Comparison of ENCODE assay signal across 17 mouse cellular contexts in genomic region chr11:119432706-119433105, GRCm38 (mm10). TPM values are rescaled to one million over a fixed set of nuclear protein-coding genes. Genes with fewer than 3 reads are reported as not detected.
DNase-seq lines count a peak whose midpoint lies in the region; ATAC-seq and TF ChIP-seq lines count a peak whose summit lies in the region.
"Had no signal": no experiment of that assay in that cellular context is flagged by ENCODE, and none has a peak within 500 bp of the region (broad histone marks: within the 10 kb centered on the region; RNA-seq: fewer than 3 reads in every experiment).

No protein-coding gene starts in this region.

- peak; percentile 15 to 64 for DNase-seq in layer of hippocampus, adult 18-20 months (ENCODE audit: low spot score in 2 of 2)
- no peak for DNase-seq in layer of hippocampus, adult 9-10 months (ENCODE audit: low spot score)
- DNase-seq in cerebellum, adult 11-12 months, result peak; percentile 46
- no peak for DNase-seq in liver, postnatal 0 days
- no peak for DNase-seq in frontal cortex, adult 2 months (ENCODE audit: extremely low spot score in 1 of 2, low spot score in 1 of 2)
- DNase-seq in thymus, postnatal 10 days (ENCODE audit: low spot score in 2 of 2), result no peak
- DNase-seq in midbrain, embryonic 10.5 days (ENCODE audit: low spot score), result no peak
- DNase-seq: lung, embryonic 14.5 days had no signal

- TF ChIP-seq EP300 in liver, postnatal 0 days (IDR thresholded peaks at IDR 0.05; ENCODE audit: low read depth), result no peak

- no peak overlapping the region for H3K27ac ChIP-seq in liver, postnatal 0 days (ENCODE audit: low read depth)
- no peak overlapping the region for H3K27ac ChIP-seq in midbrain, embryonic 10.5 days (replicated peaks)
- H3K27ac ChIP-seq: embryonic facial prominence, embryonic 10.5 days; forebrain, embryonic 10.5 days; kidney, postnatal 0 days had no signal

- H3K9me3 ChIP-seq in liver, postnatal 0 days (ENCODE audit: low read length), result no peaks in the 10 kb centered on the region
- no peaks in the 10 kb centered on the region for H3K9me3 ChIP-seq in midbrain, embryonic 10.5 days (replicated peaks)
- H3K9me3 ChIP-seq: embryonic facial prominence, embryonic 10.5 days; forebrain, embryonic 10.5 days; heart, embryonic 12.5 days had no signal

- no peak overlapping the region for H3K4me3 ChIP-seq in liver, postnatal 0 days (ENCODE audit: low read depth, low read length)
- H3K4me3 ChIP-seq in midbrain, embryonic 10.5 days, result no peak overlapping the region
- H3K4me3 ChIP-seq: embryonic facial prominence, embryonic 10.5 days; forebrain, embryonic 10.5 days; heart, embryonic 12.5 days; myocyte had no signal

- H3K27me3 ChIP-seq in liver, postnatal 0 days (ENCODE audit: insufficient read depth, low read length), result no peaks in the 10 kb centered on the region
- no peaks in the 10 kb centered on the region; the same call in 1 of the 2 replicates for H3K27me3 ChIP-seq in midbrain, embryonic 10.5 days (ENCODE audit: low read depth, poor library complexity, severe bottlenecking)
- H3K27me3 ChIP-seq: heart, embryonic 12.5 days had no signal

- no peak overlapping the region for H3K9ac ChIP-seq in liver, postnatal 0 days (replicated peaks)
- H3K9ac ChIP-seq: heart, embryonic 12.5 days; lung, embryonic 14.5 days had no signal

- whole genome bisulfite sequencing in liver, postnatal 0 days (ENCODE audit: insufficient replicate concordance), result 48% methylated on average over 7 of the region's 7 CpGs
- 79% methylated on average over 7 of the region's 7 CpGs for whole genome bisulfite sequencing in midbrain, embryonic 10.5 days

- peak; percentile 74 for ATAC-seq in erythroid progenitor cell, adult 5-6 weeks (replicated peaks; ENCODE audit: low FRiP score, poor library complexity, severe bottlenecking)
- ATAC-seq in liver, postnatal 0 days, result peak; percentile 63
- ATAC-seq: activated CD4-positive, CD25-positive, alpha-beta regulatory T cell, adult 4 months; inflammation-experienced regulatory T-cells, adult 6 months had no signal

- H3K4me2 ChIP-seq in liver, postnatal 0 days (ENCODE audit: low read depth, low read length), result no peak overlapping the region
- H3K4me2 ChIP-seq: heart, embryonic 12.5 days; lung, embryonic 14.5 days; midbrain, embryonic 11.5 days had no signal

- TF ChIP-seq CTCF in liver, postnatal 0 days (IDR thresholded peaks at IDR 0.05; ENCODE audit: low read depth), result no peak

- H3K36me3 ChIP-seq in liver, postnatal 0 days (replicated peaks; ENCODE audit: insufficient read depth, low read length), result peaks cover 89% of the 10 kb centered on the region
- H3K36me3 ChIP-seq in midbrain, embryonic 10.5 days, result no peaks in the 10 kb centered on the region
- H3K36me3 ChIP-seq: embryonic facial prominence, embryonic 10.5 days; forebrain, embryonic 10.5 days had no signal

- H3K4me1 ChIP-seq in liver, postnatal 0 days (ENCODE audit: insufficient read depth), result peaks cover 10% of the 10 kb centered on the region
- peaks cover 14% of the 10 kb centered on the region for H3K4me1 ChIP-seq in midbrain, embryonic 10.5 days

RNA-seq across cellular contexts. Expression of gene Rnf213, which starts 39.8 kb away (rescaled TPM):
- 1 to 10 TPM; 3.0 to 4.1 TPM for total RNA-seq in layer of hippocampus, adult 18-20 months (2021)
- total RNA-seq in erythroid progenitor cell, adult 5-6 weeks (2015; ENCODE audit: low replicate concordance), result 83.4 and 100 TPM in 2 replicates
- 79.2 and 88.4 TPM in 2 replicates for total RNA-seq in erythroid progenitor cell, adult 5-6 weeks (2017; ENCODE audit: low replicate concordance)
- polyA plus RNA-seq in liver, postnatal 0 days (2015; fragmentation: Nextera tagmentation; extraction: Ambion mirVana), result 6.6 and 7.4 TPM in 2 replicates
- 8.9 and 9.1 TPM in 2 replicates for polyA plus RNA-seq in frontal cortex, adult 2 months (2012; rRNA removed)
- 0.97 and 1.0 TPM in 2 replicates for polyA plus RNA-seq in midbrain, embryonic 10.5 days (2016; fragmentation: Nextera tagmentation; extraction: Ambion mirVana)

RNA-seq across cellular contexts. Expression of gene Endov, which starts 58.4 kb away (rescaled TPM):
- 10 to 100 TPM; 34.7 to 36.2 TPM for total RNA-seq in layer of hippocampus, adult 18-20 months (2021)
- 3.8 and 7.6 TPM in 2 replicates for total RNA-seq in erythroid progenitor cell, adult 5-6 weeks (2015; ENCODE audit: low replicate concordance)
- total RNA-seq in erythroid progenitor cell, adult 5-6 weeks (2017; ENCODE audit: low replicate concordance), result 4.2 and 6.5 TPM in 2 replicates
- polyA plus RNA-seq in liver, postnatal 0 days (2015; fragmentation: Nextera tagmentation; extraction: Ambion mirVana), result 5.2 and 6.4 TPM in 2 replicates
- 21.3 and 21.9 TPM in 2 replicates for polyA plus RNA-seq in frontal cortex, adult 2 months (2012; rRNA removed)
- polyA plus RNA-seq in midbrain, embryonic 10.5 days (2016; fragmentation: Nextera tagmentation; extraction: Ambion mirVana), result 21.6 and 27.6 TPM in 2 replicates

Comparison
In these comparisons a context has a peak if more than half of its experiments do, and no peak if none do; other contexts are left out.
1. DNase-seq: peak in layer of hippocampus, adult 18-20 months (2 of 2) and cerebellum, adult 11-12 months (single experiment); none in layer of hippocampus, adult 9-10 months (single experiment), liver, postnatal 0 days (single experiment), frontal cortex, adult 2 months (0 of 2), thymus, postnatal 10 days (0 of 2) and midbrain, embryonic 10.5 days (single experiment).